Mouse (Mus musculus): ENCODE results near the gene Rgs12. TPM values are rescaled to one million over a fixed set of nuclear protein-coding genes. Genes with fewer than 3 reads are reported as not detected.

The Rgs12 gene
- total RNA-seq, 2 experiments from 2014 or later = 6.2 to 8.5 TPM

GRCm38 (mm10) chr5:35070953-35071352, 121.7 kb downstream of the Rgs12 start:
- no peak for ATAC-seq (ENCODE audit: poor library complexity, severe bottlenecking)

DNA sequence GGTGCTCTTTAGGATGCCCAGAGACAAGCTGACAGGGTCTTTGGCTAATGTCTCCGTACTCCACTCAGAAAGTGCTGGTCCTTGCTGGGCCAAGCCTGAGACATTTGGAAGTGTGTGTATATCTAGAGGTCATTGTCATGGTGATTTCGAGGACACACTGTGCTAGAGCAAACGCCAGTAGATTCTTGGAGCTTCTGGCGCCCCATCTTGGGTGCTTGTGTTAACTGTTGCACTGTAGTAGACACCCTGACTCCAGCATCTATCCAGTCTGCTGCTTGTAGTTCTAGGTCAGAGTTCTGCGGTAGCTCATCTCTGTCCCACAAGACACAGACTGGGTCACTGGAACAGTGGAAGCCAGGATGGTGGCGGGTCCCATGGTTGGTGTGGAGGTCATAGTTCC, 122.6 kb downstream of the Rgs12 start:
- ATAC-seq (ENCODE audit: poor library complexity, severe bottlenecking) = no peak

DNA sequence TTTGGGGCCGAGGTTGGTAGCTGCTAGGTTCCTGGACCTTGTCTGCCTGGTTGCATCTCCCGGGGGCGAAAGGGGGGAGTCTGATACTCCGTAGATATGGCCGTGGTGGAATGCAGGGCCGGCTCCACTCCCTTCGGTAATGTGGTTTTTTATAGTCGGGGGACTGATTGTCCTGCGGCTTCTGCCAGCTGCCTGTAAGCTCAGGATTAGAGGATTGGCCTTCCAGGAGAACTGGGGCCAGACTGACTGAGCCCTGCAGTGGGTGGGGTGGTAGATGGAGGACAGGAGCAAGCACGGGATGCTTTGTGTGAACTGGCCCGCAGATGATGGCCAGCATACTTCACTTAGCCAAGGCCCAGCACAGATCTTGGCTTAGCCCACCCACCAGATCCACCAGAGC, 124.0 kb downstream of the Rgs12 start:
- ATAC-seq (ENCODE audit: poor library complexity, severe bottlenecking) = no peak

- ATAC-seq (ENCODE audit: poor library complexity, severe bottlenecking) = no peak
Observed at GRCm38 (mm10) chr5:35073992-35074391, 124.7 kb downstream of the Rgs12 start.

DNA sequence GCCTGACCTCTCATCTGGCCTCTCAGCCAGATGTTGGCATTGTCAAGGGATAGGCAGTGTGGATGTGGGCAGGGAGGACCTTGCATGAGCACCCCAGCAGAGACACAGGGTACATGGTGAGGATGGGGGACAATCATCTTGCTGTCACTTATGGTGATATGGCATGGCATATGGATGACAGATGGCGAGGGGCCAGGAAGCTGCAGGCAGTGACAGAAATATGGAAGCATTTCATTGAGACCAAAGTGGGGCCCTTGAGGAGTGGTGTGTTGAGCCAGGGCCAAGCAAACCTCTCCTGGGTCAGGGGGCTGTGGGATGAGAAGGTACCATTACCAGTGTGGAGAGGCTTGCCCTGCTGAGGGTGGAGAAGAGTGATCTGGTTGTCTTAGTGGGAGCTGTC, 127.1 kb downstream of the Rgs12 start:
- ATAC-seq (ENCODE audit: poor library complexity, severe bottlenecking) = no peak

- ATAC-seq (ENCODE audit: poor library complexity, severe bottlenecking) = no peak
Observed at GRCm38 (mm10) chr5:35079101-35079500, 129.9 kb downstream of the Rgs12 start.

- no peak for ATAC-seq (ENCODE audit: poor library complexity, severe bottlenecking)
Observed at GRCm38 (mm10) chr5:35084913-35085312, 135.7 kb downstream of the Rgs12 start.

GRCm38 (mm10) chr5:35088785-35089613, 139.8 kb downstream of the Rgs12 start:
- peak; percentile 69 for ATAC-seq (ENCODE audit: poor library complexity, severe bottlenecking)

Other genes starting within 250 kb of the Rgs12 start
- 15.2 and 15.4 TPM in 2 replicates for gene Htt, start 187.7 kb upstream of the Rgs12 start, total RNA-seq (2015)
- 15.4 and 16.3 TPM in 2 replicates for gene Htt, start 187.7 kb upstream of the Rgs12 start, total RNA-seq (2017)
- 0.80 and 1.2 TPM in 2 replicates for gene Msantd1, start 41.4 kb upstream of the Rgs12 start, total RNA-seq (2015)
- 0.44 TPM in 1 of 2 replicates, not detected in the other for gene Msantd1, start 41.4 kb upstream of the Rgs12 start, total RNA-seq (2017)
- gene Hgfac, start 92.1 kb downstream of the Rgs12 start, total RNA-seq (2015) = not detected in 2 replicates
- gene Hgfac, start 92.1 kb downstream of the Rgs12 start, total RNA-seq (2017) = 0.44 TPM in 1 of 2 replicates, not detected in the other
- gene Dok7, start 107.3 kb downstream of the Rgs12 start, total RNA-seq (2015) = not detected in 2 replicates
- not detected in 2 replicates for gene Dok7, start 107.3 kb downstream of the Rgs12 start, total RNA-seq (2017)
- 50.6 and 60.4 TPM in 2 replicates for gene Lrpap1, start 156.3 kb downstream of the Rgs12 start, total RNA-seq (2015)
- 85.1 and 110 TPM in 2 replicates for gene Lrpap1, start 156.3 kb downstream of the Rgs12 start, total RNA-seq (2017)